Mouse (Mus musculus) erythroblast, embryonic 14.5 days (primary cell): Measurements from ENCODE around the gene Ntpcr.

Experiments used
- GATA1 ChIP-seq: IDR thresholded peaks from 2 replicates; pipeline ENCODE4 v1.6.1; 2012; ENCODE audit warnings: low read length, inconsistent platforms, mixed read lengths
- TAL1 ChIP-seq: IDR thresholded peaks from 3 replicates; pipeline ENCODE4 v1.6.1; 2012; ENCODE audit warnings: low read length, inconsistent platforms, mixed read lengths

- TF ChIP-seq GATA1 (no peak), TAL1 (no peak)
These were observed 26.8 kb upstream of the Ntpcr start for GRCm38 (mm10) chr8:125702868-125703473.
